Mouse (Mus musculus) erythroblast, adult 5-6 weeks (primary cell): ENCODE measurements around the gene Atxn10. TPM values are rescaled to one million over a fixed set of nuclear protein-coding genes. Genes with fewer than 3 reads are reported as not detected.
"Not testable (repeated sequence)": the region's sequence is repeated elsewhere in the genome, so short reads cannot be mapped to it uniquely, and the experiment has no call there.

Experiments used
- ATAC-seq: replicated peaks from 2 replicates; pipeline ENCODE4 v1.8.0; 2016; ENCODE audit warnings: moderate number of reproducible peaks, mild to moderate bottlenecking, moderate TSS enrichment, inconsistent platforms; ENCODE audit not compliant: poor library complexity, low FRiP score, severe bottlenecking
- total RNA-seq, 2 experiments: library from RNA; stranded (forward) in 1 of 2; stranded (reverse) in 1 of 2; fragments of 150-400 nt in 1 of 2; fragments of 200-764, 138-1000 nt in 1 of 2; gene quantifications; 2 replicates each; pipeline versions ENCODE4 v1.2.3 to v1.2.4; 2015 to 2017; ENCODE audit warnings: low replicate concordance in 2 of 2

The Atxn10 gene
- total RNA-seq, 2 experiments from 2014 or later, result 22.3 to 35.0 TPM

- ATAC-seq, result no peak
These were observed 6.0 kb upstream of the Atxn10 start for GRCm38 (mm10) chr15:85330024-85330423.

- not testable (repeated sequence) for ATAC-seq
These were observed 2.5 kb upstream of the Atxn10 start for GRCm38 (mm10) chr15:85333511-85333910.

GRCm38 (mm10) chr15:85334234-85334633 is 1.8 kb upstream of the Atxn10 start:
- no peak for ATAC-seq

GRCm38 (mm10) chr15:85336301-85336991 is 401 bp downstream of the Atxn10 start:
- ATAC-seq, result peak; percentile 60; the same call in 1 of the 2 replicates

- no peak for ATAC-seq
These were observed 1.2 kb downstream of the Atxn10 start for GRCm38 (mm10) chr15:85337219-85337618.

- ATAC-seq, result no peak
These were observed 1.9 kb downstream of the Atxn10 start for GRCm38 (mm10) chr15:85337979-85338378.

- no peak for ATAC-seq
These were observed 6.2 kb downstream of the Atxn10 start for GRCm38 (mm10) chr15:85342246-85342645.

GRCm38 (mm10) chr15:85344673-85345072 is 8.6 kb downstream of the Atxn10 start:
- no peak for ATAC-seq

GRCm38 (mm10) chr15:85347058-85347700 is 11.1 kb downstream of the Atxn10 start:
- no peak for ATAC-seq

GRCm38 (mm10) chr15:85350144-85350543 is 14.1 kb downstream of the Atxn10 start:
- no peak for ATAC-seq

- ATAC-seq, result no peak
These were observed 18.0 kb downstream of the Atxn10 start for GRCm38 (mm10) chr15:85354060-85354459.

GRCm38 (mm10) chr15:85356112-85356511 is 20.1 kb downstream of the Atxn10 start:
- ATAC-seq, result no peak

- ATAC-seq, result no peak
These were observed 21.6 kb downstream of the Atxn10 start for GRCm38 (mm10) chr15:85357465-85358225.

- ATAC-seq, result no peak
These were observed 23.4 kb downstream of the Atxn10 start for GRCm38 (mm10) chr15:85359483-85359882.

GRCm38 (mm10) chr15:85359901-85360300 is 23.9 kb downstream of the Atxn10 start:
- ATAC-seq, result no peak

- ATAC-seq, result no peak
These were observed 28.3 kb downstream of the Atxn10 start for GRCm38 (mm10) chr15:85364366-85364765.

- ATAC-seq, result no peak
These were observed 30.9 kb downstream of the Atxn10 start for GRCm38 (mm10) chr15:85366938-85367337.

- ATAC-seq, result no peak
These were observed 33.7 kb downstream of the Atxn10 start for GRCm38 (mm10) chr15:85369765-85370164.

- ATAC-seq, result no peak
These were observed 37.1 kb downstream of the Atxn10 start for GRCm38 (mm10) chr15:85373125-85373524.

GRCm38 (mm10) chr15:85383477-85383876 is 47.4 kb downstream of the Atxn10 start:
- ATAC-seq, result no peak

GRCm38 (mm10) chr15:85388696-85389095 is 52.7 kb downstream of the Atxn10 start:
- no peak for ATAC-seq
